Mouse (Mus musculus) heart, postnatal 25 days (tissue): ENCODE results near the gene Atad3a. TPM values are rescaled to one million over a fixed set of nuclear protein-coding genes. Genes with fewer than 3 reads are reported as not detected.
"Not testable (repeated sequence)": the region's sequence is repeated elsewhere in the genome, so short reads cannot be mapped to it uniquely, and the experiment has no call there.

Experiments used
- DNase-seq: peaks from one replicate; pipeline ENCODE4 v3.0.0; 2022; ENCODE audit warnings: low spot score
- intact Hi-C: fragments of 180-260 bp; cut with DNase I; formaldehyde crosslinking; loops from one replicate; pipeline ENCODE4 v1.15.1; 2025
- total RNA-seq, 2 experiments: library from RNA; stranded (reverse); gene quantifications; 2 replicates each; pipeline ENCODE4 v1.2.3; 2021

Atad3a gene
- total RNA-seq: 10 to 100 TPM; 49.6 to 50.3 TPM

DNA sequence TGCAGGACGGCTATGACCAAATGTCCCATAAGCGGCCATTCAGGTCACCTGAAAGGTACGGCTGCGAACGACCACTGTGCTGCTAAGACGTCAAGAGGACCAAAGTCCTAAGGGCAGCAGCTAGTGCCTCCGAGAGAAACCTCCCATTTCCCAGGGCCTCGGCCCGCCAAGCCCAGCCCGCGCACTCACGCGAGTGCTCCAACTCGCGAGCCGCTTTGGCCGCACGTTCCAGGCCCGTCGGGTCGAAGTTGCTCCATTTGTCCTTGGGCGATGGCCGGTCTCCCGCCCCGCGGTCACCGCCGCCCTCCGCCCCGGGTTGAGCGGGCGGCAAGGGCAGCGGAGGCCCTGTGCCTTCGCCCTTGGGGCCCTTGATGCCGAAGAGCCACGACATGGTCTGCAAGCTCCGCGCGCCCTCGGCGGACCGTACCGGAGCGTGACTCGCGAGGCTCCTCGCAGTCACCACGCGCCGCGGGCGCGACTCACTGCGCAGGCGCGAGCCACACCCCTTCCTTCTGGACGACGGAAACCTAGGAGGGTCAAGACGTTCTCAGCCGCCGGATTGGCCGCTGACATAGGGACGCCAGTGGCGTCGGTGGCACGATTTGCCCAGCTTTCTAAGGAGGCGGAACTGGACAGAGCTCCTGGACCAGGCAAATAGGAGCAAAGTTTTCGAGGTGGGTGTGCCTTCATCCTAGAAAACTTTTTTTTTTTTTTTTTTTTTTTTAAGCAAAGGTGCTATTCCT is at the start of gene Atad3a:
Gene Atad3a, minus strand, starts transcription at position 481 of the 743 bp plus-strand sequence.
- intact Hi-C loops: no loop called here
- peak; percentile 93 for DNase-seq

DNA sequence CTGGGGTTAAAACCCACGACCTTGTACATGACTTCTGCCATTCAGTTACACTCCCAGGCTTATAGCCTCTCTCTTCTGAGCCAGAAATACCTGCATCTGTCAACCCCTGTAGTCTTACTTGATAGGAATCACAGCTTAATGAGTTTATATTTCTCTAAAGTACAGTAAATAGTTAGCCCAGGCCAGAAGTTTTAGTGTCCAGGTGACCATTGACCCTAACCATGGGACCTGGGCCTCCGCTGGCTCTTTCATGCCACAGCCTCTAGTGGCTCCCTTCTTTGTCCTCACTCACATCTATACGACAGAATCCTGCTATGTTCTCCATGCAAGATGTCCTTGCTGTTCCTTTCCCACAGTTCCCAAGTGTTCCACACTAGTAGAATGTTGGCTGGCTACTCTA is 46.9 kb upstream of the Atad3a start:
- DNase-seq: no peak
- intact Hi-C loops: no loop called here

GRCm38 (mm10) chr4:155803340-155804041 is 42.6 kb upstream of the Atad3a start:
- DNase-seq: peak; percentile 90
- intact Hi-C loops: loop anchor here (5.0 kb wide), 1 partner anchor 36 kb away; no protein-coding TSS in a partner anchor

- no peak for DNase-seq
- intact Hi-C loops: loop anchor here (5.0 kb wide), 1 partner anchor 36 kb away; no protein-coding TSS in a partner anchor
These were observed 41.9 kb upstream of the Atad3a start, which contains the start of gene Mrpl20 for GRCm38 (mm10) chr4:155802741-155803339. TSS of gene Mrpl20 (plus strand) at chr4:155802878.

- intact Hi-C loops: loop anchor here (5.0 kb wide), 1 partner anchor 35 kb away; no protein-coding TSS in a partner anchor
- no peak for DNase-seq
These were observed 41.2 kb upstream of the Atad3a start for GRCm38 (mm10) chr4:155802075-155802474.

DNA sequence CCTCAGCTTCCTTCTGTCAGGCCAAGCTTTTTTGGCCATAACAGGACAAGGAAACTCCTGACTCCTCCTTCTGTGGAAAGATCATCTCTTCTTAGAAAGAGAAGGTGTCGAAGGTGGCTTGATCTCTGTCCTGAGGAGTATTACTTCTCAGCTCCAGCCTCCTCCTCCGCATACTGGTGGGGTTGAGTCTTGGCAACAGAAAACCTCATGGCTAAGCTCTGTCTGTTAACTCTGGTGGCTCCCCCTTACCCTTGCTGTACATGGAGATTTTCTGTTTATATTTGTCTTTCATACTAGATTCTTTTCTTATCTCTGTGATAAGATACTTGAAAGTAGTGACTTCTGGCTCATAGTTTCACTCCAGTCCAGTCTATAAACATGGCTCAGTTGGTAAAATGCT is 32.8 kb upstream of the Atad3a start:
- intact Hi-C loops: no loop called here
- DNase-seq: no peak

DNA sequence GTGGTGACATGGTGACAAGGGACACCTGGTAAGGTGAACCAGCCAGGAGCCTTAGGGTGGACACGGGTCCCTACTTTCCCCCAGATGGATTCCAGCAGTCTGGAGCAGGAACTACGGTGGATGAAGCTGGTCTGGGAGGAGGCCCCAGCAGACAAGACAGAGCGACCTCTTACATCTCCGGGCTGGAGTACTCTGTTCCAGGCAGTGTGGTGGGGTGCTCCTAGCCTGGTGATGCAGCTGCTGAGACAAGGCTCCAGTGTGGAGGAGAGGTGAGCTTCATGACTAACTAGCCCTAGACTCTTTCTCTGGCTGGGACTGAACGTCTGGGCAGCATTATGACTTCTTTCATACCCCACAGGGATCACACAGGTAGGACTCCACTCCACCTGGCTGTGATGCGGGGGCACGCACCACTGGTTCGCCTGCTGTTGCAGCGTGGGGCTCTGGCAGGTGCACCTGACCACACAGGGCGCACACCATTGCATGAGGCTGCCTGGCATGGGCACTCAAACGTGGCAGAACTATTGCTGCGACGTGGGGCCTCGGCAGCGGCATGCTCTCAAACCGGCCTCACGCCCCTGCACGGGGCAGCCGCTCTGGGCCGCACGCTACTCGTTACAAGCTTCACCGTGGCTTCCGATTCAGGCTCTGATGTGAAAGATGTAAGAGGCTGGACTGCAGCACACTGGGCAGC is 30.5 kb upstream of the Atad3a start:
- intact Hi-C loops: no loop called here
- DNase-seq: no peak

GRCm38 (mm10) chr4:155790650-155791161 is 29.8 kb upstream of the Atad3a start:
- intact Hi-C loops: no loop called here
- no peak for DNase-seq

DNA sequence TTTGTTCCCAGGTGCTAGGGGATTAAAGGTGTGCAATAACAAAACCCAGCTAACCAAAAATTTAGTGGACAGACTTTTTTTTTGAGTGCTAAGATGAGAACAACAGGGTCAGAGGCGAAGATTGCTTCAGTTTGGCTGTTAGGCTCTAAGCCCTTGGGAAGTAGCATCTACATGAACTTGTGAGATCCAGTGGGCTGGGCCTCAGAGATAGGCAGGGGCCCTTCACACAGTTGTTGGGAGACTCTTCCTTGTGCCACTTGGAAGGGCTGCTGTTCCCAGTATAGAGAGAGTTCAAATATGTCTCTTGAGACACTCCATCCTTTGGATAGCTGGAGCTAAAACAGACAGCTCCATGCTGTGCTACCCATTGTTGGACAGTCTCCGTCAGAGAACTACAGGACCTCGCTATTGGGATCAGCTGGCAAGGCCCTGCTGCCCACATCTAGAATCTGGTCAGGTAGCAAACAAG is 29.2 kb upstream of the Atad3a start, which contains the start of gene Ankrd65:
Gene Ankrd65, plus strand, starts transcription at position 419 of the 469 bp plus-strand sequence.
- intact Hi-C loops: no loop called here
- no peak for DNase-seq

DNA sequence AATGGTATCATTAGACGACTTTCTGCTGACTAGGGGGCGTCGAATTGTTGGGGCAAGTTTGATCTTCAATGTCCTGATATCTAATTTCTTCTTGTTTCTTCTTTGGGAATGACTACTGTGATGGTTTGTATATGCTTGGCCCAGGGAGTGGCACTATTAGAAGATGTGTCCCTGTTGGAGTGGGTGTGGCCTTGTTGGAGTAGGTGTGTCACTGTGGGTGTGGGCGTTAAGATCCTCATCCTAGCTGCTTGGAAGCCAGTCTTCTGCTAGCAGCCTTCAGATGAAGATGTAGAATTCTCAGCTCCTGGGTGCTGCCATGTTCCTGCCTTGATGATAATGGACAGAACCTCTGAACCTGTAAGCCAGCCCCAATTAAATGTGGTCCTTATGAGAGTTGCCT is 27.9 kb upstream of the Atad3a start:
- intact Hi-C loops, DNase-seq: not testable (repeated sequence)

DNA sequence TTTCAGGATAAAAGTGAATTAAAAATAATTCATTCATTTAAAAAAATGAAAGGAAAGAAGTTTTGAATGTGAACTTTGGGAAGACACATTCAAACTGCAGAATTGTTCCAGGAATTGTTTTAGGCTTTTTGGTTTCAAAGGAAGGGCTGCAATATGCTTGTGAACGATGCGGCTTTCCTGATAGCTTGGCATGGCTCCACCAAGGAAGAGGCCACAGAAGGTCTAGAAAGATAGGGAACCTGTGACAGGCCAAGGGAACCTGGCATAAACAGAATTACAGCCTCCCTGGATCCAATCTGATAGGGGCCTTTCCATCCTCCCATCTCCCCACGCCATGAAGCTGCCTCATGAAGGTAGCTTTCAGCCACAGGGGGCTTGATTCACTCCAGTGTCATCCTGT is 27.4 kb upstream of the Atad3a start:
- intact Hi-C loops: no loop called here
- DNase-seq: no peak

DNA sequence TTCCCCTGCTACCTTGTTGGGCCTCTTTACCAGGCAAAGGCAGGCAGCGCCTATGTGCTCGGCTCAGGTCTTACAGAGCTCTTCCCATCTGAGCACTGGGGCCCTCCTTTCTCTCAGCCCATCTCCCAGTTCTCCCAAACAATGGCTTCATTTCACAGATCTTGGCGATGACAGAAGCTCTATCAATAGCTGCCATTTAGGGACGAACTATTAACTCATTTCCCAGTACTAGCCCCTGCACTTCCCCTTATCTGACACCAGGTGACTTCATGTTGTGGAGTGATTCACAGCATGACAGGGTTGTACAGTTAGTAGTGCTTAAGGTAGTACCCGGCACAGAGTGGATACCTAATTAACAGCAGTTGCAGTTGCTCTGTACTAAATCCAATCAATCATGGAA is 24.9 kb upstream of the Atad3a start, which contains the start of gene Tmem88b:
Gene Tmem88b, minus strand, starts transcription at position 56 of the 400 bp plus-strand sequence.
- DNase-seq: no peak
- intact Hi-C loops: loop anchor here (1.0 kb wide), 1 partner anchor 15 kb away; no protein-coding TSS in a partner anchor

- no peak for DNase-seq
- intact Hi-C loops: loop anchor here (1.0 kb wide), 1 partner anchor 14 kb away; no protein-coding TSS in a partner anchor
These were observed 24.4 kb upstream of the Atad3a start for GRCm38 (mm10) chr4:155785246-155785645.

GRCm38 (mm10) chr4:155784081-155784701 is 23.3 kb upstream of the Atad3a start:
- peak; percentile 69 for DNase-seq
- intact Hi-C loops: no loop called here

DNA sequence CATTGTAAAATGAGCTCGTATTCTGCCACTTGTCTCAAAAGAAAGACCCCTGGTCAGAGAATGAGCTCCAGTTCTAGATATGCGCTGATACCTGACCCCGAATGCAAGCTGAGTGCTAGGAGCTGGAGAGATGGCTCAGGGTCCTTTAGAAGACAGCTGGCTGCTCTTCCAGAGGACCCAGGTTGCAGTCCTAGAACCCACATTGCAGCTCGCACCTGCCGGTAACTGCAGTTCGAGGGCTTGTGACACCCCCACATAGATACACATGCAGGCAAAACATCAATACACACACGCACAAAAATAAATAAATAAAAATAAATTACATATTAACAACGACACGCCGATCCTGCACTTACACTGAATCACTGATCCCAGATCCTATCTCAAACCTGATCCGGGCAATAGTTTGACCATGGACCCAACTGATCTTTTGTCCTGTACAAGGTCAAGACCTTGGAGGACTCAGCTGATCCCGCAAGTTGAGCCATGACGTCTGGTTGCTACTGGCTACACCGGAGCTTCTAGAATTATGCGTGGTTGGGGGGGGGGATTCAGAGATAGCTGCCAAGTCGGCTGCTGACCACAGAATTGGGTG is 22.7 kb upstream of the Atad3a start:
- DNase-seq: no peak
- intact Hi-C loops: no loop called here

DNA sequence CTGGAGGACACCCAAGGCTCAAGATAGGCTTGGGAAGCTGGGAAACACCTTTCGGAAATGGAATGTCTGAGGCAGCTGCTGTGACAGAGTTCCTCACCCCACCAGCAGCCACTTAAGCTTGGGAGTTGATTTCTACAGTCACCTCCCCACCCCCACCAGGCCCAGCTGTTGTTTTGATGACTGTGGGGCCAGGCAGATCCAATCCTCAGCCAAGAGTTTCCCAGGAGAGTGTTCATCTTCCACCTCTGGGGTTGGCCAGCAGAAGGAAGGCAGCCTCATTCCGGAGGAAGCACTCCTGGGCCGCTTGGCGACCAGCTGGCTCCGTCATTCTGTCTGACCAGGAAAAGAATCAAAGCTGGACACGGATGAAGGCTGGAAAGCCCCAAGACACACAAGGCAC is 20.0 kb upstream of the Atad3a start:
- intact Hi-C loops: no loop called here
- peak; percentile 78 for DNase-seq

GRCm38 (mm10) chr4:155779498-155779897 is 18.6 kb upstream of the Atad3a start:
- intact Hi-C loops: no loop called here
- DNase-seq: no peak

DNA sequence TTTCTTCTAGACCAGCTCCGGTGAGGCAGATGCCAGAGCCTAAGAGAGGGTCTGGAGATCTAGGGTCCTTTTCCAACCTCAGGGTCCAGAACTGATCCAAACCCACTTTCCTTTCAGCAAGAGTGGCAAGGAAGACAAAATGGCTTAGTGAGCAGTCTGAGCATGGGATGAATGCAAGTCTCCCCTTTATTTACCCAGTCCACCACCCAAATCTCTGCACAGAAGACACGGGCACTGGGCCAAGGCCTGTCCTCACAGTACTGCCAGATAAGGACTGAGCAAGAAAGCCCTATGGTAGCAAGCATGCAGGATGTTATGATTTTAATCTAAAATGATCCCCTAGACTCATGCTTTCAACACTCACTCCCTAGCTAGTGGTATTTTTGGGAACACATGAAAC is 16.9 kb upstream of the Atad3a start:
- intact Hi-C loops: no loop called here
- no peak for DNase-seq
